Mouse (Mus musculus): ENCODE results near the gene Bcl3.
A peak's percentile ranks its signal among the peaks of the same experiment; 100 is the strongest.

The Bcl3 gene

GRCm38 (mm10) chr7:19834055-19834454 is 11.5 kb upstream of the Bcl3 start:
- DNase-seq (ENCODE audit: low spot score in 2 of 2) = no peak

GRCm38 (mm10) chr7:19831837-19832236 is 9.3 kb upstream of the Bcl3 start:
- DNase-seq (ENCODE audit: low spot score in 2 of 2) = no peak

- peak; percentile 28 to 37 for DNase-seq (ENCODE audit: low spot score in 2 of 2)
Observed at GRCm38 (mm10) chr7:19830682-19831156, 8.1 kb upstream of the Bcl3 start.

GRCm38 (mm10) chr7:19829694-19830093 is 7.1 kb upstream of the Bcl3 start:
- no peak for DNase-seq (ENCODE audit: low spot score in 2 of 2)

- DNase-seq (ENCODE audit: low spot score in 2 of 2) = no peak
Observed at GRCm38 (mm10) chr7:19826756-19827155, 4.2 kb upstream of the Bcl3 start.

- peak in 1 of 2 experiments; percentile 38 for DNase-seq (ENCODE audit: low spot score in 2 of 2)
Observed at GRCm38 (mm10) chr7:19824182-19824973, 1.8 kb upstream of the Bcl3 start.

- no peak for DNase-seq (ENCODE audit: low spot score in 2 of 2)
Observed at GRCm38 (mm10) chr7:19823256-19824181, 949 bp upstream of the Bcl3 start.

GRCm38 (mm10) chr7:19822193-19822592 is 377 bp downstream of the Bcl3 start:
- DNase-seq (ENCODE audit: low spot score in 2 of 2) = no peak

- no peak for DNase-seq (ENCODE audit: low spot score in 2 of 2)
Observed at GRCm38 (mm10) chr7:19821633-19822032, 937 bp downstream of the Bcl3 start.

- DNase-seq (ENCODE audit: low spot score in 2 of 2) = no peak
Observed at GRCm38 (mm10) chr7:19820347-19821048, 2.1 kb downstream of the Bcl3 start.

GRCm38 (mm10) chr7:19818875-19819274 is 3.7 kb downstream of the Bcl3 start:
- DNase-seq (ENCODE audit: low spot score in 2 of 2) = no peak

GRCm38 (mm10) chr7:19818440-19818839 is 4.1 kb downstream of the Bcl3 start:
- DNase-seq (ENCODE audit: low spot score in 2 of 2) = no peak

GRCm38 (mm10) chr7:19817382-19818105 is 5.0 kb downstream of the Bcl3 start:
- DNase-seq (ENCODE audit: low spot score in 2 of 2) = peak in 1 of 2 experiments; percentile 36

- DNase-seq (ENCODE audit: low spot score in 2 of 2) = peak; percentile 56 to 58
Observed at GRCm38 (mm10) chr7:19816224-19816771, 6.3 kb downstream of the Bcl3 start.

- DNase-seq (ENCODE audit: low spot score in 2 of 2) = no peak
Observed at GRCm38 (mm10) chr7:19815296-19816223, 7.0 kb downstream of the Bcl3 start.

GRCm38 (mm10) chr7:19813579-19814122 is 8.9 kb downstream of the Bcl3 start:
- no peak for DNase-seq (ENCODE audit: low spot score in 2 of 2)

- DNase-seq (ENCODE audit: low spot score in 2 of 2) = no peak
Observed at GRCm38 (mm10) chr7:19813161-19813560, 9.4 kb downstream of the Bcl3 start.

GRCm38 (mm10) chr7:19811114-19811513 is 11.5 kb downstream of the Bcl3 start:
- no peak for DNase-seq (ENCODE audit: low spot score in 2 of 2)

- DNase-seq (ENCODE audit: low spot score in 2 of 2) = no peak
Observed at GRCm38 (mm10) chr7:19809369-19809768, 13.2 kb downstream of the Bcl3 start.
